Mouse (Mus musculus): ENCODE measurements around the gene Nell1.

DNA sequence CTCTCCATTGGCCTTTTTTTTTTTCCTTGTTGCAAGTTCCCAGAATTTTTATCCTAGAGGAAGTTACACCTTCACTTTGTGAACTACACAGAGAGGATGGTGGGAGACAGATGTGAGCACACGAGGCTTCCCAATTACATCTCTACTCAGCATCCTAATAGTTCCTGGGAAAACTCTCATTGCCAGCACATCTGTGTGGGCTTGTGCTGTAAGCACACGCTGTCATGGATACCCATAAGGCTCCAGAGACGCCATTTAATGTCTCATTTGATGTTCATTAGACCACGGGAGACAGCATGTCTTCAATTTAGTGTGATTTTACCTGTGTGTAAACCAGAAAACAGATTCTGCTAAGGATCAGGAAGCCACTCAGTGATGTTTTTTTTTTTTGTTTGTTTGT lies 253.6 kb downstream of the Nell1 start:
- TF ChIP-seq CTCF (IDR thresholded peaks at IDR 0.05; ENCODE audit: insufficient read depth, low read length) (no peak), POLR2A (IDR thresholded peaks at IDR 0.05; ENCODE audit: borderline replicate concordance, extremely low read depth, low read depth, low read length) (no peak)

All from lung, adult 2 months (tissue).